Mouse (Mus musculus) heart, adult 2 months (tissue): ENCODE results near the gene Olfr692.

Experiments
- CTCF ChIP-seq: fragments of 200-600 bp; IDR thresholded peaks from 2 replicates; pipeline ENCODE4 v1.8.1; 2022; ENCODE audit warnings: antibody characterized with exemption, mild to moderate bottlenecking, moderate library complexity
- EP300 ChIP-seq: fragments of 200-500 bp; IDR thresholded peaks from 2 replicates; pipeline ENCODE4 v1.6.1; 2011; ENCODE audit warnings: low read depth, low read length, control low read depth; ENCODE audit not compliant: insufficient read depth
- POLR2A ChIP-seq: fragments of 200-500 bp; IDR thresholded peaks from 2 replicates; pipeline ENCODE4 v1.6.1; 2011; ENCODE audit warnings: mild to moderate bottlenecking, low read depth, low read length, control low read depth; ENCODE audit not compliant: insufficient read depth

DNA sequence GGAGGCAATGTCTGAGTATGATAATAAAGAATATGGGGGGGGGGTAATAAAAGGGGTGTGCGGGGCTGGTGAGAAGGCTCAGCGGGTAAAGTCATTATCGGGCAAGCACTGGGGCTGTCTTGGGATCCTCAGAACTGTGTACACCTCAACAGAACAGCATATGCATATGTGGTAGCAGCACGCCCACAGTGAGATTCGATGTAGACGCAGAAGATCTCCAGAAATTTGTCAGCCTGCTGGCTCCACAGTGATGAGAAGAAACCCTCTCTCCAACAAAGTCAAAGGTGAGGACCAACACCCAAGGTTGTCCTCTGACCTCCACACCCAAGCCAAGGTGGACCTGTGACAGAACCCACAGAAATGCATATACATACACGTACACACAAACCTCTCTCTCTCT lies 48.5 kb downstream of the Olfr692 start:
- TF ChIP-seq CTCF (no peak), EP300 (no peak), POLR2A (no peak)
